Mouse (Mus musculus): ENCODE measurements around the gene Ubap2l.

- TF ChIP-seq POLR2A (IDR thresholded peaks at IDR 0.05; ENCODE audit: insufficient read depth, low read depth, low read length) (no peak), CTCF (IDR thresholded peaks at IDR 0.05; ENCODE audit: insufficient read depth, low read depth, low read length) (no peak)
Measured at GRCm38 (mm10) chr3:90078224-90078623, 25.8 kb upstream of the Ubap2l start.

Measured in olfactory bulb, adult 2 months (tissue).